Mouse (Mus musculus) MEL (cell line): Measurements from ENCODE around the gene Gsap. TPM values are rescaled to one million over a fixed set of nuclear protein-coding genes. Genes with fewer than 3 reads are reported as not detected.
A peak's percentile ranks its signal among the peaks of the same experiment; 100 is the strongest.

Experiments used
- DNase-seq: peaks from one replicate; pipeline ENCODE4 v3.0.0; 2011; ENCODE audit warnings: low read depth, low spot score
- H3K27ac ChIP-seq: 2 replicates; pipeline ENCODE4 v1.5.1; 2012; ENCODE audit warnings: low read depth, mild to moderate bottlenecking, control low read depth, low read length, moderate library complexity; ENCODE audit not compliant: control insufficient read depth
- H3K27me3 ChIP-seq, 2 experiments: fragments of 150-350 bp in 1 of 2; sonication (generic) in 1 of 2; 2 replicates each; pipeline ENCODE4 v1.6.1; 2012; ENCODE audit warnings: low read length in 2 of 2, mild to moderate bottlenecking in 2 of 2, improper control_type of control experiment in 1 of 2, moderate library complexity in 1 of 2; ENCODE audit not compliant: insufficient read depth in 2 of 2, control insufficient read depth in 1 of 2
- H3K36me3 ChIP-seq, 2 experiments: 2 replicates each; pipeline ENCODE4 v1.6.1; 2012 to 2014; ENCODE audit warnings: low read length in 2 of 2, improper control_type of control experiment in 1 of 2, inconsistent platforms in 1 of 2, mild to moderate bottlenecking in 1 of 2; ENCODE audit not compliant: insufficient read depth in 2 of 2, control insufficient read depth in 1 of 2
- H3K4me1 ChIP-seq, 2 experiments: fragments of 150-350 bp in 1 of 2; sonication (generic) in 1 of 2; 2 replicates each; pipeline ENCODE4 v1.6.1; 2012; ENCODE audit warnings: low read length in 2 of 2, improper control_type of control experiment in 1 of 2, mild to moderate bottlenecking in 1 of 2; ENCODE audit not compliant: insufficient read depth in 2 of 2, control insufficient read depth in 1 of 2
- H3K4me3 ChIP-seq, 2 experiments: fragments of 150-350 bp in 1 of 2; sonication (generic) in 1 of 2; 2 replicates each; pipeline ENCODE4 v1.5.1; 2012; ENCODE audit warnings: low read depth in 2 of 2, low read length in 2 of 2, mild to moderate bottlenecking in 2 of 2, moderate library complexity in 2 of 2, control low read depth in 1 of 2, improper control_type of control experiment in 1 of 2; ENCODE audit not compliant: control insufficient read depth in 1 of 2, insufficient read depth in 1 of 2
- H3K79me2 ChIP-seq: 2 replicates; pipeline ENCODE4 v1.6.1; 2012; ENCODE audit warnings: mild to moderate bottlenecking, low read length, moderate library complexity; ENCODE audit not compliant: control insufficient read depth, poor library complexity, insufficient read depth
- H3K9ac ChIP-seq: 2 replicates; pipeline ENCODE4 v1.6.1; 2012; ENCODE audit warnings: low read depth, mild to moderate bottlenecking, control low read depth, low read length, moderate library complexity; ENCODE audit not compliant: control insufficient read depth, poor library complexity, severe bottlenecking
- H3K9me3 ChIP-seq: fragments of 150-350 bp; sonication (generic); replicated peaks from 2 replicates; pipeline ENCODE4 v1.6.1; 2012; ENCODE audit warnings: mild to moderate bottlenecking, low read length, improper control_type of control experiment, moderate library complexity; ENCODE audit not compliant: insufficient read depth
- BHLHE40 ChIP-seq: IDR thresholded peaks from 2 replicates; pipeline ENCODE4 v1.6.1; 2012; ENCODE audit warnings: low read depth, mild to moderate bottlenecking, inconsistent platforms, low read length, improper control_type of control experiment, borderline replicate concordance
- E2F4 ChIP-seq: IDR thresholded peaks from 2 replicates; pipeline ENCODE4 v1.6.1; 2011; ENCODE audit warnings: low read depth, low read length, improper control_type of control experiment, borderline replicate concordance
- ELF1 ChIP-seq: IDR thresholded peaks from 2 replicates; pipeline ENCODE4 v1.6.1; 2014; ENCODE audit warnings: low read depth, mild to moderate bottlenecking, inconsistent platforms, low read length, improper control_type of control experiment, moderate library complexity
- EP300 ChIP-seq, 2 experiments: IDR thresholded peaks; 2 replicates each; pipeline ENCODE4 v1.6.1; 2011; ENCODE audit warnings: improper control_type of control experiment in 2 of 2, low read length in 2 of 2, low read depth in 1 of 2, mild to moderate bottlenecking in 1 of 2
- ETS1 ChIP-seq: IDR thresholded peaks from 2 replicates; pipeline ENCODE4 v1.6.1; 2012; ENCODE audit warnings: low read depth, mild to moderate bottlenecking, inconsistent platforms, low read length, improper control_type of control experiment, moderate library complexity
- GABPA ChIP-seq: IDR thresholded peaks from 2 replicates; pipeline ENCODE4 v1.6.1; 2012; ENCODE audit warnings: low read depth, mild to moderate bottlenecking, inconsistent platforms, low read length, improper control_type of control experiment, moderate library complexity
- MAFK ChIP-seq: IDR thresholded peaks from 2 replicates; pipeline ENCODE4 v1.6.1; 2011; ENCODE audit warnings: low read depth, mild to moderate bottlenecking, low read length, improper control_type of control experiment, borderline replicate concordance
- MAZ ChIP-seq: IDR thresholded peaks from 2 replicates; pipeline ENCODE4 v1.6.1; 2012; ENCODE audit warnings: low read depth, mild to moderate bottlenecking, inconsistent platforms, low read length, improper control_type of control experiment
- MEF2A ChIP-seq: IDR thresholded peaks from 2 replicates; pipeline ENCODE4 v1.6.1; 2014; ENCODE audit warnings: low read depth, mild to moderate bottlenecking, inconsistent platforms, low read length, improper control_type of control experiment; ENCODE audit not compliant: poor library complexity, insufficient replicate concordance, severe bottlenecking; ENCODE audit errors: extremely low read depth
- MYB ChIP-seq: IDR thresholded peaks from 2 replicates; pipeline ENCODE4 v1.6.1; 2011; ENCODE audit warnings: mild to moderate bottlenecking, low read depth, low read length, improper control_type of control experiment
- MYC ChIP-seq: IDR thresholded peaks from 2 replicates; pipeline ENCODE4 v1.6.1; 2011; ENCODE audit warnings: low read depth, mild to moderate bottlenecking, low read length, improper control_type of control experiment, moderate library complexity
- NELFE ChIP-seq: IDR thresholded peaks from 2 replicates; pipeline ENCODE4 v1.6.1; 2011; ENCODE audit warnings: low read depth, low read length, improper control_type of control experiment
- NRF1 ChIP-seq: IDR thresholded peaks from 2 replicates; pipeline ENCODE4 v1.6.1; 2014; ENCODE audit warnings: low read depth, mild to moderate bottlenecking, inconsistent platforms, low read length, improper control_type of control experiment, moderate library complexity; ENCODE audit not compliant: poor library complexity, insufficient read depth, severe bottlenecking
- POLR2A ChIP-seq, 2 experiments: IDR thresholded peaks; 2 replicates each; pipeline ENCODE4 v1.6.1; 2011 to 2012; ENCODE audit warnings: low read length in 2 of 2, mild to moderate bottlenecking in 2 of 2, control low read depth in 1 of 2, improper control_type of control experiment in 1 of 2, low read depth in 1 of 2, moderate library complexity in 1 of 2; ENCODE audit not compliant: control insufficient read depth in 1 of 2, insufficient read depth in 1 of 2, poor library complexity in 1 of 2
- POLR2AphosphoS2 ChIP-seq: IDR thresholded peaks from 2 replicates; pipeline ENCODE4 v1.6.1; 2011; ENCODE audit warnings: low read length, improper control_type of control experiment
- POLR2AphosphoS5 ChIP-seq: IDR thresholded peaks from 2 replicates; pipeline ENCODE4 v1.6.1; 2012; ENCODE audit warnings: low read depth, borderline replicate concordance, mild to moderate bottlenecking, inconsistent platforms, low read length, moderate library complexity, mixed read lengths
- RAD21 ChIP-seq: IDR thresholded peaks from 2 replicates; pipeline ENCODE4 v1.6.1; 2011; ENCODE audit warnings: mild to moderate bottlenecking, low read depth, low read length, improper control_type of control experiment
- SIN3A ChIP-seq: IDR thresholded peaks from 2 replicates; pipeline ENCODE4 v1.6.1; 2012; ENCODE audit warnings: low read length, improper control_type of control experiment, inconsistent platforms
- SMC3 ChIP-seq: IDR thresholded peaks from 2 replicates; pipeline ENCODE4 v1.6.1; 2011; ENCODE audit warnings: low read depth, low read length, improper control_type of control experiment
- TBP ChIP-seq: IDR thresholded peaks from 2 replicates; pipeline ENCODE4 v1.8.0; 2011; ENCODE audit warnings: low read depth, low read length, improper control_type of control experiment
- USF2 ChIP-seq, 2 experiments: IDR thresholded peaks; 2 replicates each; pipeline ENCODE4 v1.6.1; 2011 to 2012; ENCODE audit warnings: improper control_type of control experiment in 2 of 2, low read length in 2 of 2, borderline replicate concordance in 1 of 2, inconsistent platforms in 1 of 2, low read depth in 1 of 2, mild to moderate bottlenecking in 1 of 2; ENCODE audit not compliant: insufficient read depth in 1 of 2
- ZKSCAN1 ChIP-seq: IDR thresholded peaks from 2 replicates; pipeline ENCODE4 v1.6.1; 2012; ENCODE audit warnings: low read depth, mild to moderate bottlenecking, inconsistent platforms, low read length, improper control_type of control experiment, moderate library complexity
- ZMIZ1 ChIP-seq: IDR thresholded peaks from 2 replicates; pipeline ENCODE4 v1.6.1; 2012; ENCODE audit warnings: low read depth, mild to moderate bottlenecking, inconsistent platforms, low read length, improper control_type of control experiment, moderate library complexity
- ZNF384 ChIP-seq: IDR thresholded peaks from 2 replicates; pipeline ENCODE4 v1.6.1; 2012; ENCODE audit warnings: low read depth, mild to moderate bottlenecking, inconsistent platforms, low read length, improper control_type of control experiment
- polyA plus RNA-seq, 2 experiments: library from polyadenylated mRNA; stranded (reverse) in 1 of 2; unstranded in 1 of 2; fragments of >175 nt in 1 of 2; fragments of >200 nt in 1 of 2; gene quantifications; 2 replicates each; pipeline versions ENCODE4 v1.2.1 to v1.2.4; 2012; ENCODE audit warnings: low replicate concordance in 2 of 2, low read depth in 1 of 2; ENCODE audit not compliant: insufficient read length in 2 of 2, insufficient read depth in 1 of 2, missing spikeins in 1 of 2
- total RNA-seq: library from RNA; depleted of rRNA; stranded (reverse); fragments of 300-350 nt; gene quantifications from 2 replicates; pipeline ENCODE4 v1.2.3, GENCODE M21; 2012

Gene Gsap
- total and polyA plus RNA-seq, 3 experiments = 0.19 to 0.22 TPM; not detected in 1

- no peak for DNase-seq
- Histone ChIP-seq H3K36me3 (no peaks in the 10 kb centered on the region), H3K27me3 (peaks cover 6% of the 10 kb centered on the region in 2 experiments), H3K4me1 (no peaks in the 10 kb centered on the region; a peak in 1 of 4 replicates), H3K9me3 (no peaks in the 10 kb centered on the region), H3K79me2 (no peaks in the 10 kb centered on the region), H3K27ac (no peak overlapping the region), H3K9ac (no peak overlapping the region), H3K4me3 (no peak overlapping the region)
- no peak for TF ChIP-seq MEF2A
- TF ChIP-seq ZMIZ1 = no peak
- TF ChIP-seq SMC3 = no peak
- TF ChIP-seq ETS1 = no peak
- no peak for TF ChIP-seq MAFK
- no peak for TF ChIP-seq MYB
- TF ChIP-seq MYC = no peak
- no peak for TF ChIP-seq POLR2AphosphoS5
- TF ChIP-seq ELF1 = no peak
- no peak for TF ChIP-seq POLR2A (IDR thresholded peaks at IDR 0.05; ENCODE audit: control insufficient read depth in 1 of 2, insufficient read depth in 1 of 2, low read depth in 1 of 2, low read length in 2 of 2, poor library complexity in 1 of 2)
- no peak for TF ChIP-seq MAZ
- TF ChIP-seq ZNF384 = no peak
- no peak for TF ChIP-seq ZKSCAN1
Observed at GRCm38 (mm10) chr5:21314696-21315095, 128.6 kb downstream of the Gsap start.

- no peak for DNase-seq
- Histone ChIP-seq H3K79me2 (no peaks in the 10 kb centered on the region), H3K27me3 (no peaks in the 10 kb centered on the region), H3K27ac (no peak overlapping the region), H3K9ac (no peak overlapping the region), H3K4me3 (no peak overlapping the region), H3K4me1 (no peaks in the 10 kb centered on the region; a peak in 1 of 4 replicates), H3K36me3 (no peaks in the 10 kb centered on the region), H3K9me3 (no peaks in the 10 kb centered on the region)
- TF ChIP-seq MAFK (no peak), SIN3A (no peak), EP300 (IDR thresholded peaks at IDR 0.05; ENCODE audit: low read depth in 1 of 2, low read length in 2 of 2) (no peak)
Observed at GRCm38 (mm10) chr5:21320138-21320537, 134.1 kb downstream of the Gsap start.

- no peaks in the 10 kb centered on the region for H3K79me2 ChIP-seq
- peaks cover 5 to 13% of the 10 kb centered on the region in 2 experiments for H3K4me1 ChIP-seq
- peak overlapping the region; percentile 2 to 16; a peak in 2 of 4 replicates for H3K4me3 ChIP-seq
- DNase-seq = peak; percentile 94
- H3K27ac ChIP-seq = no peak overlapping the region
- H3K9me3 ChIP-seq = no peaks in the 10 kb centered on the region
- no peak overlapping the region; the same call in 1 of the 2 replicates for H3K9ac ChIP-seq
- H3K27me3 ChIP-seq = no peaks in the 10 kb centered on the region
- H3K36me3 ChIP-seq = peaks cover 0 to 18% of the 10 kb centered on the region in 2 experiments; a peak in 2 of 4 replicates
- TF ChIP-seq POLR2A (IDR thresholded peaks at IDR 0.05; ENCODE audit: control insufficient read depth in 1 of 2, insufficient read depth in 1 of 2, low read depth in 1 of 2, low read length in 2 of 2, poor library complexity in 1 of 2) (no peak), NELFE (no peak), POLR2AphosphoS5 (no peak), GABPA (no peak), BHLHE40 (no peak), MEF2A (0 out of 2 replicates have a peak, but pooled peaks have one; percentile 38), NRF1 (no peak), RAD21 (peak; percentile 100), ZKSCAN1 (no peak), MYC (no peak), TBP (0 out of 2 replicates have a peak, but pooled peaks have one; percentile 46), USF2 (IDR thresholded peaks at IDR 0.05; ENCODE audit: borderline replicate concordance in 1 of 2, insufficient read depth in 1 of 2, low read depth in 1 of 2, low read length in 2 of 2) (no peak), E2F4 (no peak), POLR2AphosphoS2 (no peak), ELF1 (no peak)
Observed at GRCm38 (mm10) chr5:21326494-21326893, 140.4 kb downstream of the Gsap start.
